ENCODE assay signal across 30 mouse cellular contexts in genomic region chr3:46875848-46876247, GRCm38 (mm10).
DNase-seq lines count a peak whose midpoint lies in the region; ATAC-seq and TF ChIP-seq lines count a peak whose summit lies in the region.
"Had no signal": no experiment of that assay in that cellular context is flagged by ENCODE, and none has a peak within 500 bp of the region (broad histone marks: within the 10 kb centered on the region; RNA-seq: fewer than 3 reads in every experiment).

No protein-coding gene starts in this region.

- TF ChIP-seq CTCF in lung, embryonic 14.5 days (IDR thresholded peaks at IDR 0.05; ENCODE audit: low read depth): no peak
- TF ChIP-seq CTCF in lung, adult 2 months (IDR thresholded peaks at IDR 0.05; ENCODE audit: insufficient read depth, low read length): no peak

- DNase-seq in lung, embryonic 14.5 days: peak; percentile 6
- DNase-seq in lung, adult 2 months: no peak
- peak; percentile 3 for DNase-seq in lung, postnatal 14 days
- no peak for DNase-seq in cerebellum, postnatal 10 days
- no peak for DNase-seq in forebrain, embryonic 14.5 days (ENCODE audit: low spot score)
- DNase-seq: adrenal gland, adult 2 months; adrenal gland, postnatal 14 days; B cell, adult 2 months; cerebellum, adult 11 months; cerebellum, adult 2 months; cerebellum, adult 9-11 months; cerebellum, postnatal 36 days; embryo, embryonic 11 days; forebrain, postnatal 0 days; gastrocnemius, adult 2 months; gastrocnemius, postnatal 14 days; heart, adult 18-20 months; heart, postnatal 14 days; heart, postnatal 4 days had no signal

- no peak for ATAC-seq in lung, embryonic 14.5 days (ENCODE audit: insufficient read depth)
- ATAC-seq in lung, embryonic 16.5 days (ENCODE audit: low read depth): peak; percentile 54
- no peak for ATAC-seq in forebrain, embryonic 14.5 days
- ATAC-seq in forebrain, embryonic 16.5 days: no peak
- ATAC-seq: forebrain, postnatal 0 days had no signal

- H3K27me3 ChIP-seq in lung, embryonic 14.5 days (ENCODE audit: insufficient read depth, low read length): no peaks in the 10 kb centered on the region
- no peaks in the 10 kb centered on the region for H3K27me3 ChIP-seq in lung, embryonic 16.5 days (ENCODE audit: control insufficient read depth, insufficient read depth, low read depth, low read length)
- no peaks in the 10 kb centered on the region for H3K27me3 ChIP-seq in forebrain, embryonic 14.5 days (replicated peaks; ENCODE audit: control insufficient read depth, insufficient read depth, low read length)
- H3K27me3 ChIP-seq in forebrain, embryonic 16.5 days (replicated peaks; ENCODE audit: control insufficient read depth, insufficient read depth, low read length): no peaks in the 10 kb centered on the region
- H3K27me3 ChIP-seq: CH12.LX; embryonic facial prominence, embryonic 13.5 days; forebrain, embryonic 12.5 days; heart, embryonic 13.5 days had no signal

- no peaks in the 10 kb centered on the region for H3K36me3 ChIP-seq in lung, embryonic 14.5 days (ENCODE audit: insufficient read depth)
- H3K36me3 ChIP-seq in lung, embryonic 16.5 days (ENCODE audit: control insufficient read depth, insufficient read depth, low read length): no peaks in the 10 kb centered on the region
- no peaks in the 10 kb centered on the region for H3K36me3 ChIP-seq in forebrain, embryonic 14.5 days (ENCODE audit: control insufficient read depth, insufficient read depth, low read length)
- H3K36me3 ChIP-seq in forebrain, embryonic 16.5 days (ENCODE audit: control insufficient read depth, insufficient read depth): no peaks in the 10 kb centered on the region
- H3K36me3 ChIP-seq: embryonic facial prominence, embryonic 10.5 days; embryonic facial prominence, embryonic 13.5 days; forebrain, embryonic 12.5 days; G1E; heart, embryonic 10.5 days; heart, embryonic 13.5 days had no signal

- no peaks in the 10 kb centered on the region for H3K4me1 ChIP-seq in lung, embryonic 14.5 days (ENCODE audit: insufficient read depth)
- H3K4me1 ChIP-seq in lung, adult 2 months (ENCODE audit: control insufficient read depth, insufficient read depth, low read length): no peaks in the 10 kb centered on the region
- H3K4me1 ChIP-seq in lung, embryonic 16.5 days (replicated peaks; ENCODE audit: control insufficient read depth, insufficient read depth, low read length): no peaks in the 10 kb centered on the region
- no peaks in the 10 kb centered on the region for H3K4me1 ChIP-seq in forebrain, embryonic 14.5 days (ENCODE audit: control insufficient read depth, insufficient read depth, low read length)
- H3K4me1 ChIP-seq in forebrain, embryonic 16.5 days (replicated peaks; ENCODE audit: control insufficient read depth, insufficient read depth, low read length): no peaks in the 10 kb centered on the region
- H3K4me1 ChIP-seq: embryonic facial prominence, embryonic 10.5 days; embryonic facial prominence, embryonic 13.5 days; forebrain, embryonic 12.5 days; heart, embryonic 10.5 days; heart, embryonic 13.5 days had no signal

- H3K27ac ChIP-seq in lung, embryonic 14.5 days (ENCODE audit: low read depth): no peak overlapping the region
- peak overlapping the region; percentile 37; the same call in 1 of the 2 replicates for H3K27ac ChIP-seq in lung, embryonic 16.5 days (ENCODE audit: low read length)
- no peak overlapping the region for H3K27ac ChIP-seq in forebrain, embryonic 14.5 days (ENCODE audit: low read depth, low read length)
- H3K27ac ChIP-seq in forebrain, embryonic 16.5 days (ENCODE audit: low read length): no peak overlapping the region
- H3K27ac ChIP-seq: embryonic facial prominence, embryonic 10.5 days; embryonic facial prominence, embryonic 13.5 days; forebrain, embryonic 12.5 days; gastrocnemius, adult 2 months; heart, embryonic 10.5 days; heart, embryonic 13.5 days; hindbrain, embryonic 14.5 days had no signal

- H3K4me3 ChIP-seq in lung, embryonic 14.5 days (ENCODE audit: low read depth, low read length): no peak overlapping the region
- no peak overlapping the region for H3K4me3 ChIP-seq in lung, adult 2 months (replicated peaks; ENCODE audit: extremely low read depth, low read depth, low read length)
- H3K4me3 ChIP-seq in lung, embryonic 16.5 days (ENCODE audit: low read length): no peak overlapping the region
- no peak overlapping the region for H3K4me3 ChIP-seq in forebrain, embryonic 14.5 days (ENCODE audit: low read depth, low read length)
- no peak overlapping the region for H3K4me3 ChIP-seq in forebrain, embryonic 16.5 days (replicated peaks; ENCODE audit: low read length)
- H3K4me3 ChIP-seq: embryonic facial prominence, embryonic 10.5 days; embryonic facial prominence, embryonic 13.5 days; erythroblast, embryonic 14.5 days; forebrain, embryonic 12.5 days; gastrocnemius, adult 2 months; heart, embryonic 10.5 days; heart, embryonic 13.5 days had no signal

- H3K9me3 ChIP-seq in lung, embryonic 14.5 days (ENCODE audit: low read depth, low read length): no peaks in the 10 kb centered on the region; the same call in 1 of the 2 replicates
- H3K9me3 ChIP-seq in lung, embryonic 16.5 days (ENCODE audit: control insufficient read depth, low read length): peaks cover 2% of the 10 kb centered on the region; the same call in 1 of the 2 replicates
- no peaks in the 10 kb centered on the region for H3K9me3 ChIP-seq in forebrain, embryonic 14.5 days (replicated peaks; ENCODE audit: control insufficient read depth, low read length)
- H3K9me3 ChIP-seq in forebrain, embryonic 16.5 days (ENCODE audit: control insufficient read depth, low read length): peaks cover 1% of the 10 kb centered on the region; the same call in 1 of the 2 replicates
- H3K9me3 ChIP-seq: embryonic facial prominence, embryonic 10.5 days; forebrain, embryonic 12.5 days; G1E; heart, embryonic 10.5 days; heart, embryonic 13.5 days had no signal

- WGBS in lung, embryonic 14.5 days: 82% methylated on average over 1 of the region's 1 CpGs
- WGBS in lung, adult 2 months: 81% methylated on average over 1 of the region's 1 CpGs
- 90% methylated on average over 1 of the region's 1 CpGs for WGBS in lung, embryonic 16.5 days
- WGBS in forebrain, embryonic 14.5 days: 92% methylated on average over 1 of the region's 1 CpGs
- 93% methylated on average over 1 of the region's 1 CpGs for WGBS in forebrain, embryonic 16.5 days

- H3K9ac ChIP-seq in lung, embryonic 14.5 days: no peak overlapping the region
- no peak overlapping the region for H3K9ac ChIP-seq in lung, embryonic 16.5 days (ENCODE audit: low read length)
- no peak overlapping the region for H3K9ac ChIP-seq in forebrain, embryonic 14.5 days (ENCODE audit: low read length)
- H3K9ac ChIP-seq in forebrain, embryonic 16.5 days (replicated peaks; ENCODE audit: low read depth, low read length): no peak overlapping the region
- H3K9ac ChIP-seq: embryonic facial prominence, embryonic 13.5 days; forebrain, embryonic 12.5 days; forebrain, postnatal 0 days; heart, embryonic 13.5 days; hindbrain, embryonic 14.5 days had no signal

- TF ChIP-seq POLR2A in lung, adult 2 months (IDR thresholded peaks at IDR 0.05; ENCODE audit: borderline replicate concordance, extremely low read depth, low read depth, low read length): no peak

- H3K4me2 ChIP-seq in lung, embryonic 14.5 days: no peak overlapping the region
- H3K4me2 ChIP-seq in lung, embryonic 16.5 days (ENCODE audit: low read depth, low read length): no peak overlapping the region
- no peak overlapping the region for H3K4me2 ChIP-seq in forebrain, embryonic 14.5 days (ENCODE audit: low read length)
- no peak overlapping the region for H3K4me2 ChIP-seq in forebrain, embryonic 16.5 days (ENCODE audit: low read length)
- H3K4me2 ChIP-seq: embryonic facial prominence, embryonic 13.5 days; forebrain, embryonic 12.5 days; heart, embryonic 13.5 days; hindbrain, embryonic 14.5 days had no signal

Comparison
In these comparisons a context has a peak if more than half of its experiments do, and no peak if none do; other contexts are left out.
1. DNase-seq: peak in lung, embryonic 14.5 days (single experiment) and lung, postnatal 14 days (single experiment); none in lung, adult 2 months (single experiment), cerebellum, postnatal 10 days (0 of 2) and forebrain, embryonic 14.5 days (single experiment).